ENCODE assay signal across 17 mouse cellular contexts in genomic region chr11:55387576-55387975, GRCm38 (mm10). TPM values are rescaled to one million over a fixed set of nuclear protein-coding genes. Genes with fewer than 3 reads are reported as not detected.
DNase-seq lines count a peak whose midpoint lies in the region; ATAC-seq and TF ChIP-seq lines count a peak whose summit lies in the region.
"Had no signal": no experiment of that assay in that cellular context is flagged by ENCODE, and none has a peak within 500 bp of the region (broad histone marks: within the 10 kb centered on the region; RNA-seq: fewer than 3 reads in every experiment).

No protein-coding gene starts in this region.

- no peak for DNase-seq in hindbrain, embryonic 14.5 days (ENCODE audit: low spot score)
- no peak for DNase-seq in testis, postnatal 10 days (ENCODE audit: low spot score)
- DNase-seq in adrenal gland, postnatal 4 days (ENCODE audit: low spot score in 2 of 2): no peak
- no peak for DNase-seq in spleen, postnatal 10 days (ENCODE audit: low spot score in 2 of 2)
- no peak for DNase-seq in right cerebral cortex, adult 18-20 months
- DNase-seq: adrenal gland, postnatal 25 days; cerebellum, adult 18-20 months; heart, adult 18-20 months; heart, postnatal 4 days; kidney, adult 9 months; lung, postnatal 10 days had no signal

- 54% methylated on average over 8 of the region's 8 CpGs for WGBS in hindbrain, embryonic 13.5 days
- WGBS in hindbrain, embryonic 14.5 days: 65% methylated on average over 8 of the region's 8 CpGs
- WGBS in limb, embryonic 12.5 days: 57% methylated on average over 8 of the region's 8 CpGs

- peaks cover 8% of the 10 kb centered on the region for H3K4me1 ChIP-seq in hindbrain, embryonic 13.5 days (replicated peaks)
- H3K4me1 ChIP-seq in hindbrain, embryonic 14.5 days (replicated peaks; ENCODE audit: control insufficient read depth, insufficient read depth, low read length): no peaks in the 10 kb centered on the region; the same call in 1 of the 2 replicates
- peaks cover 6% of the 10 kb centered on the region for H3K4me1 ChIP-seq in testis, adult 2 months (ENCODE audit: control insufficient read depth, insufficient read depth, low read length)
- H3K4me1 ChIP-seq in limb, embryonic 12.5 days (replicated peaks): peaks cover 5% of the 10 kb centered on the region; the same call in 1 of the 2 replicates

- H3K9ac ChIP-seq in hindbrain, embryonic 13.5 days: no peak overlapping the region
- no peak overlapping the region for H3K9ac ChIP-seq in hindbrain, embryonic 14.5 days
- no peak overlapping the region for H3K9ac ChIP-seq in limb, embryonic 12.5 days (replicated peaks)
- H3K9ac ChIP-seq: embryonic facial prominence, embryonic 13.5 days; limb, embryonic 15.5 days had no signal

- no peaks in the 10 kb centered on the region for H3K36me3 ChIP-seq in hindbrain, embryonic 13.5 days
- H3K36me3 ChIP-seq in hindbrain, embryonic 14.5 days (replicated peaks; ENCODE audit: control insufficient read depth, insufficient read depth): no peaks in the 10 kb centered on the region
- no peaks in the 10 kb centered on the region for H3K36me3 ChIP-seq in testis, adult 2 months (ENCODE audit: control insufficient read depth, insufficient read depth, low read length)
- H3K36me3 ChIP-seq in limb, embryonic 12.5 days: no peaks in the 10 kb centered on the region
- H3K36me3 ChIP-seq: embryonic facial prominence, embryonic 13.5 days; limb, embryonic 15.5 days had no signal

- no peak for TF ChIP-seq POLR2A in testis, adult 2 months (IDR thresholded peaks at IDR 0.05; ENCODE audit: control insufficient read depth, low read depth, low read length)

- no peak overlapping the region for H3K4me3 ChIP-seq in hindbrain, embryonic 13.5 days
- H3K4me3 ChIP-seq in hindbrain, embryonic 14.5 days (replicated peaks; ENCODE audit: low read length): no peak overlapping the region
- peak overlapping the region; percentile 79 for H3K4me3 ChIP-seq in testis, adult 2 months (ENCODE audit: control insufficient read depth, low read depth, low read length)
- H3K4me3 ChIP-seq in limb, embryonic 12.5 days (replicated peaks): no peak overlapping the region
- H3K4me3 ChIP-seq: embryonic facial prominence, embryonic 13.5 days; limb, embryonic 15.5 days had no signal

- no peak for TF ChIP-seq CTCF in testis, adult 2 months (IDR thresholded peaks at IDR 0.05; ENCODE audit: control insufficient read depth, insufficient read depth, insufficient replicate concordance, low read depth, low read length)

- no peak overlapping the region for H3K27ac ChIP-seq in hindbrain, embryonic 13.5 days
- no peak overlapping the region for H3K27ac ChIP-seq in hindbrain, embryonic 14.5 days
- H3K27ac ChIP-seq in testis, adult 2 months (ENCODE audit: control insufficient read depth, insufficient read depth, low read depth, low read length): no peak overlapping the region
- H3K27ac ChIP-seq in limb, embryonic 12.5 days: no peak overlapping the region
- H3K27ac ChIP-seq: embryonic facial prominence, embryonic 13.5 days; limb, embryonic 15.5 days had no signal

- no peaks in the 10 kb centered on the region for H3K9me3 ChIP-seq in hindbrain, embryonic 13.5 days
- no peaks in the 10 kb centered on the region for H3K9me3 ChIP-seq in hindbrain, embryonic 14.5 days (ENCODE audit: control insufficient read depth, low read length)
- no peaks in the 10 kb centered on the region for H3K9me3 ChIP-seq in limb, embryonic 12.5 days
- H3K9me3 ChIP-seq: embryonic facial prominence, embryonic 13.5 days; limb, embryonic 15.5 days had no signal

- 0 out of 2 replicates have a peak overlapping the region, but pooled peaks have one; percentile 21 for H3K4me2 ChIP-seq in hindbrain, embryonic 13.5 days
- H3K4me2 ChIP-seq in hindbrain, embryonic 14.5 days (replicated peaks): no peak overlapping the region
- peak overlapping the region; percentile 37; the same call in 1 of the 2 replicates for H3K4me2 ChIP-seq in limb, embryonic 12.5 days
- H3K4me2 ChIP-seq: limb, embryonic 15.5 days had no signal

- ATAC-seq in hindbrain, embryonic 13.5 days (ENCODE audit: low FRiP score): no peak
- ATAC-seq in hindbrain, embryonic 14.5 days (ENCODE audit: low FRiP score): no peak
- ATAC-seq in limb, embryonic 12.5 days (ENCODE audit: insufficient number of reproducible peaks, insufficient read depth, low FRiP score, low TSS enrichment, low read depth): no peak; the same call in 1 of the 2 replicates
- ATAC-seq: CD4-positive, CD25-positive, alpha-beta regulatory T cell, adult 4 months had no signal

- no peaks in the 10 kb centered on the region for H3K27me3 ChIP-seq in hindbrain, embryonic 13.5 days
- no peaks in the 10 kb centered on the region for H3K27me3 ChIP-seq in hindbrain, embryonic 14.5 days (ENCODE audit: control insufficient read depth, insufficient read depth, low read length)
- no peaks in the 10 kb centered on the region for H3K27me3 ChIP-seq in testis, adult 2 months (ENCODE audit: control insufficient read depth, insufficient read depth, low read length)
- peaks cover 6% of the 10 kb centered on the region; the same call in 1 of the 2 replicates for H3K27me3 ChIP-seq in limb, embryonic 12.5 days
- H3K27me3 ChIP-seq: embryonic facial prominence, embryonic 13.5 days; limb, embryonic 15.5 days had no signal

RNA-seq across cellular contexts. Expression of gene Sparc, which starts 35.4 kb away (rescaled TPM):
- 579 and 581 TPM in 2 replicates for polyA plus RNA-seq in hindbrain, embryonic 13.5 days (2015; fragmentation: Nextera tagmentation; extraction: Ambion mirVana)
- 532 and 583 TPM in 2 replicates for polyA plus RNA-seq in hindbrain, embryonic 14.5 days (2014; fragmentation: Nextera tagmentation; extraction: Ambion mirVana)
- polyA plus RNA-seq in testis, adult 2 months (2012; rRNA removed): 374 and 406 TPM in 2 replicates
- 444 and 488 TPM in 2 replicates for polyA plus RNA-seq in limb, embryonic 12.5 days (2016; fragmentation: Nextera tagmentation; extraction: Ambion mirVana)
- 1,000 to 10,000 TPM; 2,300 to 2,476 TPM for total RNA-seq in adrenal gland, postnatal 4 days (2021)

RNA-seq across cellular contexts. Expression of gene Fat2, which starts 51.2 kb away (rescaled TPM):
- 0.05 and 0.13 TPM in 2 replicates for polyA plus RNA-seq in hindbrain, embryonic 13.5 days (2015; fragmentation: Nextera tagmentation; extraction: Ambion mirVana)
- 0.23 and 0.31 TPM in 2 replicates for polyA plus RNA-seq in hindbrain, embryonic 14.5 days (2014; fragmentation: Nextera tagmentation; extraction: Ambion mirVana)
- 0.01 and 0.07 TPM in 2 replicates for polyA plus RNA-seq in testis, adult 2 months (2012; rRNA removed)
- 0.18 and 0.22 TPM in 2 replicates for polyA plus RNA-seq in limb, embryonic 12.5 days (2016; fragmentation: Nextera tagmentation; extraction: Ambion mirVana)
- under 1 TPM; 0.11 to 0.22 TPM for total RNA-seq in adrenal gland, postnatal 4 days (2021)
- total RNA-seq: adrenal gland, postnatal 25 days had no signal
- polyA plus RNA-seq: CD4-positive, CD25-positive, alpha-beta regulatory T cell, adult 4 months had no signal
